Comparison of ENCODE assay signal across 24 mouse cellular contexts in genomic region chr15:19356322-19356721, GRCm38 (mm10).
"Had no signal": no experiment of that assay in that cellular context is flagged by ENCODE, and none has a peak within 500 bp of the region (broad histone marks: within the 10 kb centered on the region; RNA-seq: fewer than 3 reads in every experiment).

No protein-coding gene starts in this region.

- ATAC-seq: liver, embryonic 12.5 days; midbrain, embryonic 13.5 days; midbrain, embryonic 16.5 days had no signal

- H3K27me3 ChIP-seq: limb, embryonic 13.5 days; liver, embryonic 12.5 days; liver, embryonic 15.5 days; lung, embryonic 15.5 days; megakaryocyte, embryonic 14.5 days; midbrain, embryonic 13.5 days; neural tube, embryonic 13.5 days had no signal

- H3K4me2 ChIP-seq: limb, embryonic 13.5 days; liver, embryonic 12.5 days; liver, embryonic 15.5 days; lung, embryonic 15.5 days; midbrain, embryonic 13.5 days; neural tube, embryonic 13.5 days had no signal

- H3K36me3 ChIP-seq: limb, embryonic 10.5 days; limb, embryonic 13.5 days; liver, embryonic 12.5 days; liver, embryonic 15.5 days; lung, embryonic 15.5 days; midbrain, embryonic 10.5 days; midbrain, embryonic 13.5 days; neural tube, embryonic 13.5 days had no signal

- H3K4me1 ChIP-seq: limb, embryonic 10.5 days; limb, embryonic 13.5 days; liver, embryonic 12.5 days; liver, embryonic 15.5 days; lung, embryonic 15.5 days; megakaryocyte, embryonic 14.5 days; midbrain, embryonic 10.5 days; midbrain, embryonic 13.5 days; neural tube, embryonic 13.5 days had no signal

- H3K9ac ChIP-seq: limb, embryonic 13.5 days; liver, embryonic 12.5 days; liver, embryonic 15.5 days; lung, embryonic 15.5 days; midbrain, embryonic 13.5 days; neural tube, embryonic 13.5 days had no signal

- H3K4me3 ChIP-seq: limb, embryonic 10.5 days; limb, embryonic 13.5 days; liver, embryonic 12.5 days; liver, embryonic 15.5 days; lung, embryonic 15.5 days; megakaryocyte, embryonic 14.5 days; midbrain, embryonic 10.5 days; midbrain, embryonic 13.5 days; myocyte; neural tube, embryonic 13.5 days had no signal

- DNase-seq: kidney, adult 2 months; kidney, postnatal 10 days; kidney, postnatal 4 days; liver; lung, adult 18-20 months; lung, postnatal 10 days; lung, postnatal 36 days; right cerebral cortex, adult 18-20 months; right cerebral cortex, postnatal 14 days; right cerebral cortex, postnatal 4 days; thymus, adult 2 months; thymus, postnatal 25 days had no signal

- H3K9me3 ChIP-seq: limb, embryonic 10.5 days; limb, embryonic 13.5 days; liver, embryonic 12.5 days; liver, embryonic 15.5 days; lung, embryonic 15.5 days; megakaryocyte, embryonic 14.5 days; midbrain, embryonic 10.5 days; midbrain, embryonic 13.5 days; neural tube, embryonic 13.5 days had no signal

- H3K27ac ChIP-seq: limb, embryonic 10.5 days; limb, embryonic 13.5 days; liver, embryonic 12.5 days; liver, embryonic 15.5 days; lung, embryonic 15.5 days; midbrain, embryonic 10.5 days; midbrain, embryonic 13.5 days; neural tube, embryonic 13.5 days; stomach, postnatal 0 days had no signal
